Mouse (Mus musculus) spleen, adult 2 months (tissue): Measurements from ENCODE around the gene Txndc2. TPM values are rescaled to one million over a fixed set of nuclear protein-coding genes. Genes with fewer than 3 reads are reported as not detected.

Source experiments
- DNase-seq, 2 experiments: peaks; one replicate each; pipeline versions ENCODE4 v3.0.0 to v3.0.0-alpha.2; 2012 to 2021; ENCODE audit warnings: low spot score in 2 of 2, low read depth in 1 of 2
- H3K27ac ChIP-seq: fragments of 200-500 bp; 2 replicates; pipeline ENCODE4 v1.5.1; 2012; ENCODE audit warnings: low read length, inconsistent platforms; ENCODE audit not compliant: insufficient read depth
- H3K27me3 ChIP-seq: fragments of 200-500 bp; 2 replicates; pipeline ENCODE4 v1.6.1; 2012; ENCODE audit warnings: mild to moderate bottlenecking, moderate library complexity, low read length, inconsistent platforms; ENCODE audit not compliant: control insufficient read depth, insufficient read depth
- H3K36me3 ChIP-seq: fragments of 200-500 bp; 2 replicates; pipeline ENCODE4 v1.6.1; 2012; ENCODE audit warnings: mild to moderate bottlenecking, low read length, inconsistent platforms; ENCODE audit not compliant: control insufficient read depth, insufficient read depth
- H3K4me1 ChIP-seq: fragments of 200-500 bp; 2 replicates; pipeline ENCODE4 v1.6.1; 2011; ENCODE audit warnings: inconsistent platforms; ENCODE audit not compliant: control insufficient read depth, insufficient read depth, insufficient read length
- H3K4me3 ChIP-seq: fragments of 200-500 bp; 2 replicates; pipeline ENCODE4 v1.5.1; 2011; ENCODE audit warnings: mild to moderate bottlenecking, inconsistent platforms; ENCODE audit not compliant: insufficient read depth, insufficient read length; ENCODE audit errors: extremely low read depth
- CTCF ChIP-seq: fragments of 200-500 bp; IDR thresholded peaks from 2 replicates; pipeline ENCODE4 v1.5.1; 2011; ENCODE audit warnings: mild to moderate bottlenecking, inconsistent platforms; ENCODE audit not compliant: insufficient read depth, insufficient read length, insufficient replicate concordance; ENCODE audit errors: extremely low read depth
- POLR2A ChIP-seq: fragments of 200-500 bp; IDR thresholded peaks from 2 replicates; pipeline ENCODE4 v1.6.1; 2011; ENCODE audit warnings: low read depth, low read length, inconsistent platforms
- WGBS: fragments of 180-500 bp; shearing (Covaris S2); methylation state at CpG from one replicate; pipeline ENCODE4 v1.1.7; 2018; 5-methylcytosine and 5-hydroxymethylcytosine counted together
- polyA plus RNA-seq: library from polyadenylated mRNA; depleted of rRNA; stranded (reverse); fragments of >200 nt; gene quantifications from 2 replicates; pipeline ENCODE4 v1.2.3, GENCODE M21; 2012; rRNA removed

The Txndc2 gene
- polyA plus RNA-seq, 1 experiment: not detected

DNA sequence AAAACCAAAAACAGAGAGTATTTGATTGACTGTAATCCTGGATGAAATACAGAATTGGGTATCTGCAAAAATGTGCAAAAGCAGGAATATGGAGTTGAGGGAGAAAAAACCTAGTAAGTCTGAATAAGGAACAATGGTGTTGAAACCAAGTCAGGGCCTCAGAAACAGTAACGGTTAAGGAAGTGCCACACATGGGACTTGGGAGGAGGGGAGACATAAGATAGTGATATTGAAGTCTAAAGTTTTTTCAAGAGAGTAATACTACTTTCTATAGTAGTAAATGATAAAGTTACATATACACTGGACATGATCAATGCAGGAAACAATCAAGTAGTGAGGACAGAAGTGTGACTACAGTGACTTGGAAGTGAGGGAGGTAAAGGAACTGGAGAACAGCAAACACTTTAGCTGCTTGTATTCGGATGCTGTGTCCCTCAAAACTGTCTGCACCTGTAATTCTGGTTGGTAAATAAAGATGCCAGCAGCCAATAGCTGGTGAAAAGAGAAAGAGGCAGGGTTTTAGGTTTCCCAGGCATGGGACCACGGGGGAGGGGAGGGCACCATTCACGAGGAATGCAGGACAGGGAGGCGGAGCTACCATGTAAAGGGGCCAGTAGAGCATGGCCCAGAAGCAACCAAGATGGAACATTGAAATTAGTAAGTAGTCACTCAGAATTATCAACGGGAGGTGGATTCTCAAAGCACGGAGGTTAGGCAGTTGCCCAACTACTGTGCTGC is 34.2 kb downstream of the Txndc2 start:
- no peaks in the 10 kb centered on the region for H3K27me3 ChIP-seq
- 52% methylated on average over 7 of the region's 7 CpGs for WGBS
- no peak for DNase-seq
- H3K4me1 ChIP-seq: peaks cover 21% of the 10 kb centered on the region
- no peak overlapping the region for H3K27ac ChIP-seq
- TF ChIP-seq CTCF (no peak), POLR2A (no peak)
- peaks cover 4% of the 10 kb centered on the region for H3K36me3 ChIP-seq
- no peak overlapping the region for H3K4me3 ChIP-seq

GRCm38 (mm10) chr17:65606014-65606413 is 36.0 kb downstream of the Txndc2 start:
- Histone ChIP-seq H3K4me3 (no peak overlapping the region), H3K27me3 (no peaks in the 10 kb centered on the region), H3K27ac (no peak overlapping the region), H3K36me3 (peaks cover 4% of the 10 kb centered on the region), H3K4me1 (peaks cover 21% of the 10 kb centered on the region)
- no peak for DNase-seq
- TF ChIP-seq POLR2A: no peak
- no peak for TF ChIP-seq CTCF
- WGBS: 70% methylated on average over 4 of the region's 4 CpGs

DNA sequence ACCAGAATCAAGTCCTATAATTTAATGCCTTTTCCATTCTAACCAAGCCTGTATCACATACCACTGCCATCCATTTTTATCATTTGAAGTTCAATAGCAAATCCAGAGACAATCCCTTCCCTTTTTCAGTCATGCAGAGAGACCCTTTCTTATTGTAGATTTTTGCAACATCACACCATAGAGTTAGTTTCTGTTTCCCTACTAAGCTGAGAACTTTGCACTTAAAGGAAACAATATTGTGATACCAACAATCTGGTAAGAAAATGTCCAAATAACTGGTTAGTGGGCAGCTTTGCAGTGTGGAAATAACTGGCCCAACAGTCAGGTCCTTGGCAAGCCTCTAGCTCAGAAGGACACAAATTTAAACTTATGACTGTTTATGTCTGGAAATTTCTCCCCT is 37.1 kb downstream of the Txndc2 start:
- peaks cover 4% of the 10 kb centered on the region for H3K36me3 ChIP-seq
- TF ChIP-seq POLR2A (no peak), CTCF (no peak)
- H3K4me3 ChIP-seq: no peak overlapping the region
- DNase-seq: no peak
- H3K27ac ChIP-seq: no peak overlapping the region
- H3K4me1 ChIP-seq: peaks cover 21% of the 10 kb centered on the region
- H3K27me3 ChIP-seq: no peaks in the 10 kb centered on the region

GRCm38 (mm10) chr17:65604315-65604714 is 37.7 kb downstream of the Txndc2 start:
- Histone ChIP-seq H3K27ac (no peak overlapping the region), H3K27me3 (no peaks in the 10 kb centered on the region), H3K4me1 (peaks cover 18% of the 10 kb centered on the region), H3K4me3 (no peak overlapping the region), H3K36me3 (peaks cover under 1% of the 10 kb centered on the region; the same call in 1 of the 2 replicates)
- no peak for TF ChIP-seq POLR2A
- DNase-seq: no peak

DNA sequence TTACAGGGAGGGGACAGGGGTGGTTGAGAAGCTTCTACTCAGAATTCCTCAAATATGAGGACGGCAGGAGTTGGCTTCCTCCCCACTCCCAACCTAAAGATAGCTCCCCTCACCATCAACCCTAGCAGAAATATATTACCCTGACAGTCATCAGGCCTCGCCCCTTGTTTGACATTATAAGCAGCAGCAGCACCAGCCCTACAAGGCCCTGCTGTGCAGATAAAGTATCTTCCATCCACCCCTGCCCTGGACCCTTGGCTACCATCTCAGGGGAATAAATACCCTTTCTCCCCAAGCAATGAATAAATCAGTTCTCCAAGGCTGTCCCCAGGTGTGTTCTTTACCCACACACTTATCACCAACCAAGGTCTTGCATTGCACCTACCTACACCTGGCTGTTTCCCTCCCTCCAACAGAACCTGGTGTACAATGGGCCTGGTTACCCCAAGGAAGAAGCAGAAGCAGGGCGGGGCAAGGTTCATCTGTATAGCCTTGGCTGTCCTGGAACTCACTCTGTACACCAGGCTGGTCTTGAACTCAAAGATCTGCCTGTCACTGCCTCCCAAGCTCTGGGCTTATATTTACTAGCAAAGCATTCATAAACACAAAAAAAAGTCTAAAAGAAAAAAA is 44.0 kb downstream of the Txndc2 start:
- 77% methylated on average over 3 of the region's 3 CpGs for WGBS
- H3K4me1 ChIP-seq: peaks cover 3% of the 10 kb centered on the region; the same call in 1 of the 2 replicates

DNA sequence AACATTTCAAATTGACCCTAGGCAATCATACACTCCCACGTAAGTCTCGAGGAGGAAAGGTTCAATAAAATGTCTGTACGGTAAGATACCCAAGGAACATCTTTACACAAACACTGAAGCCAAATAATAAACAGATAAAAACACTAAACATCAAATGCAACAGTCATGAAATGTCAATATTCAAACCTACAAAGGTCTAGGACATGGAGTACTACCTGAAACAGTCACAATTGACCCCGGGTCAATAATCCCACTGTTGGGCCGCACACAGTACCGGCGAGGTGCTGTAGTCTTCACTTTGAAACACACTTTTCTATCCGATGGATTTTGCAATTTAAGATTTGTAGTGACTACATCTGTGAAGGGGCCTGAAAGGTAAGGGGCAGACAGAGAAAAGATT is 47.3 kb downstream of the Txndc2 start:
- WGBS: 93% methylated on average over 8 of the region's 8 CpGs
- no peak for TF ChIP-seq CTCF
- TF ChIP-seq POLR2A: no peak
- H3K36me3 ChIP-seq: peaks cover 10% of the 10 kb centered on the region
- H3K27ac ChIP-seq: no peak overlapping the region
- H3K27me3 ChIP-seq: no peaks in the 10 kb centered on the region
- H3K4me3 ChIP-seq: no peak overlapping the region
- no peak for DNase-seq
- H3K4me1 ChIP-seq: peaks cover 3% of the 10 kb centered on the region; the same call in 1 of the 2 replicates

More for the DNA sequence above, 44.0 kb downstream of the Txndc2 start:
- DNase-seq: no peak
- TF ChIP-seq CTCF (no peak), POLR2A (no peak)
- H3K27me3 ChIP-seq: no peaks in the 10 kb centered on the region
- H3K36me3 ChIP-seq: peaks cover under 1% of the 10 kb centered on the region; the same call in 1 of the 2 replicates
- no peak overlapping the region for H3K4me3 ChIP-seq
- no peak overlapping the region for H3K27ac ChIP-seq

Other genes starting within 250 kb of the Txndc2 start
- not detected in 2 replicates for gene Tmem232, start 101.4 kb downstream of the Txndc2 start, polyA plus RNA-seq
- gene Vapa, start 28.6 kb downstream of the Txndc2 start, polyA plus RNA-seq: 13.1 and 24.1 TPM in 2 replicates
- 11.0 and 12.3 TPM in 2 replicates for gene Rab31, start 130.6 kb upstream of the Txndc2 start, polyA plus RNA-seq
- 23.1 and 23.3 TPM in 2 replicates for gene Ppp4r1, start 140.4 kb upstream of the Txndc2 start, polyA plus RNA-seq
- 22.7 and 26.6 TPM in 2 replicates for gene Ralbp1, start 243.6 kb upstream of the Txndc2 start, polyA plus RNA-seq